Mouse (Mus musculus): ENCODE measurements around the gene Adamts15.

- TF ChIP-seq POLR2A (IDR thresholded peaks at IDR 0.05; ENCODE audit: borderline replicate concordance, low read depth, low read length) = no peak
- TF ChIP-seq CTCF (IDR thresholded peaks at IDR 0.05; ENCODE audit: low read depth, low read length) = no peak
These were observed 14.5 kb downstream of the Adamts15 start for GRCm38 (mm10) chr9:30907677-30908295.
